Mouse (Mus musculus) erythroblast, embryonic 14.5 days (primary cell): ENCODE measurements around the gene Cd37.

Source experiments
- GATA1 ChIP-seq: IDR thresholded peaks from 2 replicates; pipeline ENCODE4 v1.6.1; 2012; ENCODE audit warnings: low read length, inconsistent platforms, mixed read lengths
- TAL1 ChIP-seq: IDR thresholded peaks from 3 replicates; pipeline ENCODE4 v1.6.1; 2012; ENCODE audit warnings: low read length, inconsistent platforms, mixed read lengths

- no peak for TF ChIP-seq TAL1
- no peak for TF ChIP-seq GATA1
Measured at GRCm38 (mm10) chr7:45257063-45257840, 18.3 kb upstream of the Cd37 start.
